Mouse (Mus musculus): ENCODE data around the gene Atp10b. TPM values are rescaled to one million over a fixed set of nuclear protein-coding genes. Genes with fewer than 3 reads are reported as not detected.
"Not testable (repeated sequence)": the region's sequence is repeated elsewhere in the genome, so short reads cannot be mapped to it uniquely, and the experiment has no call there.

The Atp10b gene
- 0.14 TPM in 1 of 2 replicates, not detected in the other for polyA plus RNA-seq (2011; ENCODE audit: insufficient read length, low read depth, missing spikeins)

- no peaks in the 10 kb centered on the region; the same call in 1 of the 2 replicates for H3K4me1 ChIP-seq (ENCODE audit: control insufficient read depth, insufficient read depth, low read length)
- H3K27ac ChIP-seq (ENCODE audit: insufficient read depth, low read length): no peak within 1 kb of the TSS
- TF ChIP-seq CTCF (IDR thresholded peaks at IDR 0.05; ENCODE audit: borderline replicate concordance, insufficient read depth, low read length) (no peak), POLR2A (IDR thresholded peaks at IDR 0.05; ENCODE audit: low read depth, low read length) (no peak)
- no peak within 1 kb of the TSS for H3K4me3 ChIP-seq (ENCODE audit: insufficient read depth, low read length)
These were observed at the start of gene Atp10b for GRCm38 (mm10) chr11:43149577-43149976. Gene Atp10b (plus strand): TSS chr11:43149877.

GRCm38 (mm10) chr11:43101357-43101756 lies 48.3 kb upstream of the Atp10b start:
- H3K4me1 ChIP-seq (ENCODE audit: control insufficient read depth, insufficient read depth, low read length): no peaks in the 10 kb centered on the region
- TF ChIP-seq CTCF (IDR thresholded peaks at IDR 0.05; ENCODE audit: borderline replicate concordance, insufficient read depth, low read length) (no peak), POLR2A (IDR thresholded peaks at IDR 0.05; ENCODE audit: low read depth, low read length) (no peak)
- H3K27ac ChIP-seq (ENCODE audit: insufficient read depth, low read length): no peak overlapping the region
- H3K4me3 ChIP-seq (ENCODE audit: insufficient read depth, low read length): no peak overlapping the region

GRCm38 (mm10) chr11:43125908-43126477 lies 23.7 kb upstream of the Atp10b start:
- TF ChIP-seq CTCF (IDR thresholded peaks at IDR 0.05; ENCODE audit: borderline replicate concordance, insufficient read depth, low read length): no peak
- TF ChIP-seq POLR2A (IDR thresholded peaks at IDR 0.05; ENCODE audit: low read depth, low read length): no peak
- no peaks in the 10 kb centered on the region for H3K4me1 ChIP-seq (ENCODE audit: control insufficient read depth, insufficient read depth, low read length)

GRCm38 (mm10) chr11:43126573-43126972 lies 23.1 kb upstream of the Atp10b start:
- H3K4me1 ChIP-seq (ENCODE audit: control insufficient read depth, insufficient read depth, low read length); H3K4me3 ChIP-seq (ENCODE audit: insufficient read depth, low read length): not testable (repeated sequence)
- H3K27ac ChIP-seq (ENCODE audit: insufficient read depth, low read length): peak overlapping the region; percentile 21; the same call in 1 of the 2 replicates

More at GRCm38 (mm10) chr11:43125908-43126477, 23.7 kb upstream of the Atp10b start:
- H3K27ac ChIP-seq (ENCODE audit: insufficient read depth, low read length): peak overlapping the region; percentile 26
- H3K4me3 ChIP-seq (ENCODE audit: insufficient read depth, low read length): no peak overlapping the region

DNA sequence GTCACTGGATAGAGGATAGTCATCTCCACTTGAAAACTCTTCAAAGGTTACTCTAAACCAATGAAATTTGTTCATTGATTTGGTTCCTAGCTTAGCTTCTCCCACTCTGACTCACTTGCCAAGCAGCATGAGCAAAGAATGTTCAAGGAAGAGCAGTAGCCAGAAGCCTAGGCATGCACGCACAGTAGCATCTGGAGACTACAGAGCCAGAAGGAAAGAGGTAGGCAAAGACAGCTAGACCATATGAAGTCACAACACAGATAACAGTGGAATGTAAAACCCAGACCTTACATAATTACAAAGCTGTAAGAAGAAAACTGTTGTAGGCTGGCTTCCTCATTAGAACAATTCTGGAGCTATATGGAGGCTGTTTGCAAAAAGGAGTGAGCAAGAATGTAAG lies 8.4 kb upstream of the Atp10b start:
- no peak overlapping the region for H3K4me3 ChIP-seq (ENCODE audit: insufficient read depth, low read length)
- H3K4me1 ChIP-seq (ENCODE audit: control insufficient read depth, insufficient read depth, low read length): no peaks in the 10 kb centered on the region
- peak overlapping the region; percentile 71; the same call in 1 of the 2 replicates for H3K27ac ChIP-seq (ENCODE audit: insufficient read depth, low read length)
- no peak for TF ChIP-seq CTCF (IDR thresholded peaks at IDR 0.05; ENCODE audit: borderline replicate concordance, insufficient read depth, low read length)
- no peak for TF ChIP-seq POLR2A (IDR thresholded peaks at IDR 0.05; ENCODE audit: low read depth, low read length)

GRCm38 (mm10) chr11:43142811-43143210 lies 6.9 kb upstream of the Atp10b start:
- Histone ChIP-seq H3K4me3 (ENCODE audit: insufficient read depth, low read length) (no peak overlapping the region), H3K27ac (ENCODE audit: insufficient read depth, low read length) (no peak overlapping the region), H3K4me1 (ENCODE audit: control insufficient read depth, insufficient read depth, low read length) (no peaks in the 10 kb centered on the region; the same call in 1 of the 2 replicates)
- TF ChIP-seq POLR2A (IDR thresholded peaks at IDR 0.05; ENCODE audit: low read depth, low read length) (no peak), CTCF (IDR thresholded peaks at IDR 0.05; ENCODE audit: borderline replicate concordance, insufficient read depth, low read length) (no peak)

DNA sequence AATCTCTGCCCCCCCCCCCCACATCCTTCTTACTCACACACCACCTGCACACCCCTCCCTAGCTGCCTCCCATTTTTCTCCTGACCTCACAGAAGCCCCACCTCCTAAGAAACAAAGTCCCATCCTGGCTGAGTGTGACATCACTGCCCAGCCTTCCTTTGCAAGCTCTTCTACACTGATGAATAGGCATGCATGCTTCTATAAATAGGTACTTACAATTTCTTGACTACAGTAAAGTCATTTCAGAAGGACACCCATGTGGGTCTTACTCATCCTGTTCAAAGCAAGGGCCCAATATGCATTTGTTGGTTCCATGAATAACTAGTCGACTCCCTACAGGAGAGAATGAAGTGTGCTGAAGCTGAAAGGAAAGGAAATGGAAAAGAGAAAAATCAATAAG lies 5.5 kb upstream of the Atp10b start:
- H3K4me1 ChIP-seq (ENCODE audit: control insufficient read depth, insufficient read depth, low read length): no peaks in the 10 kb centered on the region; the same call in 1 of the 2 replicates
- no peak overlapping the region; the same call in 1 of the 2 replicates for H3K27ac ChIP-seq (ENCODE audit: insufficient read depth, low read length)
- TF ChIP-seq CTCF (IDR thresholded peaks at IDR 0.05; ENCODE audit: borderline replicate concordance, insufficient read depth, low read length) (no peak), POLR2A (IDR thresholded peaks at IDR 0.05; ENCODE audit: low read depth, low read length) (no peak)
- no peak overlapping the region for H3K4me3 ChIP-seq (ENCODE audit: insufficient read depth, low read length)

- not testable (repeated sequence) for H3K4me3 ChIP-seq (ENCODE audit: insufficient read depth, low read length); H3K27ac ChIP-seq (ENCODE audit: insufficient read depth, low read length); H3K4me1 ChIP-seq (ENCODE audit: control insufficient read depth, insufficient read depth, low read length)
These were observed 4.8 kb upstream of the Atp10b start for GRCm38 (mm10) chr11:43144882-43145281.

DNA sequence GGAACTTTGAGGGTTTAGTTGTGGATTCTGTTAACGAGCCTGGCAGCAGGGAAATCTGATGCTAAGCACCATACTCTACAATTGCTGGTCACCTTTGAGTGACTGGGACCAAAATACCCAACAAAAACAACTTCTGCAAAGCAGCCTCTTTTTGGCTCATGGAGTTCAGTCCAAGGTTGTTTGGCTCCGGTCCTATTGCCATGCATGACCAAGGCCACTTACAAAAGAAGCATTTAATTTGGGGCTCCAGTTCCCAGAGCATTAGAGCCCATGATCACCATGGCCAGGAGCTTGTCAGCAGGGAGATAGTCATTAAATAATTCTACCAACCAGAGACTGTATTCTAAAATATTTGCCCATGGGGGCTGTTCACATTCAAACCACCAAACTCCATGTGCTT lies 2.3 kb upstream of the Atp10b start:
- no peak for TF ChIP-seq POLR2A (IDR thresholded peaks at IDR 0.05; ENCODE audit: low read depth, low read length)
- TF ChIP-seq CTCF (IDR thresholded peaks at IDR 0.05; ENCODE audit: borderline replicate concordance, insufficient read depth, low read length): no peak
- Histone ChIP-seq H3K27ac (ENCODE audit: insufficient read depth, low read length) (no peak overlapping the region), H3K4me1 (ENCODE audit: control insufficient read depth, insufficient read depth, low read length) (no peaks in the 10 kb centered on the region; the same call in 1 of the 2 replicates), H3K4me3 (ENCODE audit: insufficient read depth, low read length) (no peak overlapping the region)

DNA sequence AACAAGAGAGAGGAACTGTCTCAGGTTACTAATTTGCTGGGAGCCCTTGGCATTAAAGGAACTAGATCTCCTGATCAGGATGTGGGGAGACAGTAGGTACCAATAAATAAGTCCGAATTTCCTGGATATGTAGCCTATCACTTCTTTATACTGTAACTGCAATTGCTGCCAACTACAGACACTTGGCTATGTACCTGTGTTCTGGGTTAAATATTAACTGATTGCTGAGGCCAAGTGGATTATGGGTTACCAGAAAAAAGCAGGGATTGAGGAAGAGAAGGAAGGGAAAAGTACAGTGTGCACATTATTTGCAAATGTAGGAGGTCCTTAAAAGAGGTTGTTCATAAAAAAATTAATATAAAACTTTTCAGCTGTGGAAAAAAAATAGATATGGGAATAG lies 1.3 kb upstream of the Atp10b start:
- Histone ChIP-seq H3K4me1 (ENCODE audit: control insufficient read depth, insufficient read depth, low read length) (no peaks in the 10 kb centered on the region; the same call in 1 of the 2 replicates), H3K4me3 (ENCODE audit: insufficient read depth, low read length) (no peak overlapping the region), H3K27ac (ENCODE audit: insufficient read depth, low read length) (no peak overlapping the region)
- TF ChIP-seq POLR2A (IDR thresholded peaks at IDR 0.05; ENCODE audit: low read depth, low read length): no peak
- TF ChIP-seq CTCF (IDR thresholded peaks at IDR 0.05; ENCODE audit: borderline replicate concordance, insufficient read depth, low read length): no peak

DNA sequence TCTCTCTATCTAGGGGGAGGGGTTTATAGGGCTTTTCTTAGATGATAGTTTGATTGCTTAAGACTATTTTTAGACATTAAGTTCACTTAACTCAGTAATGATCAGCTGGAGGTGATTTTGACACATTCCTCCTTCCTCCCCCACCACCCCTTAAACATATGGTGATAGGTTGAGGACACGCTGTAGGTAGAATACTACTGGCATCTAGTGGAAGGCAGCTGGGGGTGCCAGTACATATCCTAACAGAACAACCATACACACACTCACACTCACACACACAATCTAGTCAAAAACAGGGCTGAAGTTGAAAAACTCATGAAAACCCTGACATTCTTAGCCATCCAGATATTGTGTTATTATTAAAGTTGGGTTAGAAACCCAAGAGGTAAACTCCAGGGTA lies 5.3 kb downstream of the Atp10b start:
- TF ChIP-seq CTCF (IDR thresholded peaks at IDR 0.05; ENCODE audit: borderline replicate concordance, insufficient read depth, low read length): no peak
- no peak for TF ChIP-seq POLR2A (IDR thresholded peaks at IDR 0.05; ENCODE audit: low read depth, low read length)

More for the DNA sequence above, 5.3 kb downstream of the Atp10b start:
- no peak overlapping the region for H3K4me3 ChIP-seq (ENCODE audit: insufficient read depth, low read length)
- H3K4me1 ChIP-seq (ENCODE audit: control insufficient read depth, insufficient read depth, low read length): no peaks in the 10 kb centered on the region
- H3K27ac ChIP-seq (ENCODE audit: insufficient read depth, low read length): no peak overlapping the region
